Mouse (Mus musculus) thymus, adult 2 months (tissue): Measurements from ENCODE around the gene Vmn2r13. TPM values are rescaled to one million over a fixed set of nuclear protein-coding genes. Genes with fewer than 3 reads are reported as not detected.
"Not testable (repeated sequence)": the region's sequence is repeated elsewhere in the genome, so short reads cannot be mapped to it uniquely, and the experiment has no call there.

Source experiments
- DNase-seq: peaks from one replicate; pipeline ENCODE4 v3.0.0; 2021
- H3K27ac ChIP-seq: fragments of 200-500 bp; 2 replicates; pipeline ENCODE4 v1.5.1; 2012; ENCODE audit warnings: low read length, control low read depth; ENCODE audit not compliant: control insufficient read depth, insufficient read depth
- H3K27me3 ChIP-seq: fragments of 200-500 bp; 2 replicates; pipeline ENCODE4 v1.6.1; 2012; ENCODE audit warnings: mild to moderate bottlenecking, low read length, moderate library complexity, mixed read lengths; ENCODE audit not compliant: control insufficient read depth, insufficient read depth
- H3K36me3 ChIP-seq: fragments of 200-500 bp; 2 replicates; pipeline ENCODE4 v1.6.1; 2012; ENCODE audit warnings: mild to moderate bottlenecking, low read length, moderate library complexity; ENCODE audit not compliant: control insufficient read depth, insufficient read depth
- H3K4me1 ChIP-seq: fragments of 200-500 bp; replicated peaks from 2 replicates; pipeline ENCODE4 v1.6.1; 2012; ENCODE audit warnings: low read length; ENCODE audit not compliant: control insufficient read depth, insufficient read depth
- H3K4me3 ChIP-seq: fragments of 200-500 bp; 2 replicates; pipeline ENCODE4 v1.5.1; 2012; ENCODE audit warnings: mild to moderate bottlenecking, low read length, control low read depth, moderate library complexity; ENCODE audit not compliant: control insufficient read depth, insufficient read depth
- CTCF ChIP-seq: fragments of 200-500 bp; IDR thresholded peaks from 2 replicates; pipeline ENCODE4 v1.5.1; 2012; ENCODE audit warnings: mild to moderate bottlenecking, control low read depth, low read length, moderate library complexity, borderline replicate concordance; ENCODE audit not compliant: control insufficient read depth, poor library complexity, insufficient read depth; ENCODE audit errors: extremely low read depth
- POLR2A ChIP-seq: fragments of 200-500 bp; IDR thresholded peaks from 2 replicates; pipeline ENCODE4 v1.6.1; 2012; ENCODE audit warnings: mild to moderate bottlenecking, low read length, control low read depth, moderate library complexity; ENCODE audit not compliant: control insufficient read depth, poor library complexity, insufficient read depth; ENCODE audit errors: extremely low read depth
- WGBS: fragments of 180-500 bp; shearing (Covaris S2); methylation state at CpG from one replicate; pipeline ENCODE4 v1.1.7; 2018; 5-methylcytosine and 5-hydroxymethylcytosine counted together
- polyA plus RNA-seq: library from polyadenylated mRNA; depleted of rRNA; stranded (reverse); fragments of >200 nt; gene quantifications from 2 replicates; pipeline ENCODE4 v1.2.3, GENCODE M21; 2012; rRNA removed

Gene Vmn2r13
- polyA plus RNA-seq = not detected in 2 replicates

GRCm38 (mm10) chr5:109192099-109192498, at the start of gene Vmn2r13:
TSS of gene Vmn2r13 (minus strand) at chr5:109192199.
- not testable (repeated sequence) for H3K27ac ChIP-seq, H3K36me3 ChIP-seq, H3K4me3 ChIP-seq, H3K4me1 ChIP-seq, H3K27me3 ChIP-seq, DNase-seq
- WGBS = 64% methylated on average over 2 of the region's 2 CpGs

GRCm38 (mm10) chr5:109224608-109225007, 32.6 kb upstream of the Vmn2r13 start, which contains the start of gene Vmn2r14:
TSS of gene Vmn2r14 (minus strand) at chr5:109224708.
- WGBS = 59% methylated on average over 3 of the region's 3 CpGs
- no peak for DNase-seq
- Histone ChIP-seq H3K27me3 (no peaks in the 10 kb centered on the region), H3K4me3 (no peak within 1 kb of the TSS), H3K36me3 (no peaks in the 10 kb centered on the region), H3K4me1 (no peaks in the 10 kb centered on the region), H3K27ac (no peak within 1 kb of the TSS)
- no peak for TF ChIP-seq POLR2A
- no peak for TF ChIP-seq CTCF

GRCm38 (mm10) chr5:109166851-109167250, 25.1 kb downstream of the Vmn2r13 start:
- H3K27me3 ChIP-seq, DNase-seq, H3K4me1 ChIP-seq, H3K27ac ChIP-seq, H3K4me3 ChIP-seq, H3K36me3 ChIP-seq: not testable (repeated sequence)
- 92% methylated on average over 4 of the region's 4 CpGs for WGBS

GRCm38 (mm10) chr5:109160121-109160520, 31.9 kb downstream of the Vmn2r13 start:
- no peak overlapping the region for H3K27ac ChIP-seq
- no peaks in the 10 kb centered on the region for H3K36me3 ChIP-seq
- no peak overlapping the region for H3K4me3 ChIP-seq
- DNase-seq = no peak
- TF ChIP-seq POLR2A (no peak), CTCF (no peak)
- H3K4me1 ChIP-seq = no peaks in the 10 kb centered on the region
- 88% methylated on average over 5 of the region's 5 CpGs for WGBS
- no peaks in the 10 kb centered on the region for H3K27me3 ChIP-seq

GRCm38 (mm10) chr5:109159576-109159975, 32.4 kb downstream of the Vmn2r13 start:
- WGBS = 70% methylated on average over 1 of the region's 1 CpGs
- not testable (repeated sequence) for H3K27ac ChIP-seq, H3K4me3 ChIP-seq, H3K36me3 ChIP-seq, H3K27me3 ChIP-seq, DNase-seq, H3K4me1 ChIP-seq

- DNase-seq, H3K27ac ChIP-seq, H3K36me3 ChIP-seq, H3K4me1 ChIP-seq, H3K27me3 ChIP-seq, H3K4me3 ChIP-seq: not testable (repeated sequence)
- WGBS = 80% methylated on average over 14 of the region's 14 CpGs
Observed at GRCm38 (mm10) chr5:109158488-109159485, 33.2 kb downstream of the Vmn2r13 start.

- TF ChIP-seq POLR2A = no peak
- TF ChIP-seq CTCF = no peak
- Histone ChIP-seq H3K36me3 (no peaks in the 10 kb centered on the region), H3K4me3 (no peak overlapping the region), H3K27ac (no peak overlapping the region), H3K27me3 (no peaks in the 10 kb centered on the region), H3K4me1 (no peaks in the 10 kb centered on the region)
- 87% methylated on average over 2 of the region's 2 CpGs for WGBS
- DNase-seq = no peak
Observed at GRCm38 (mm10) chr5:109139546-109139945, 52.5 kb downstream of the Vmn2r13 start.
